Mouse (Mus musculus): ENCODE data around the gene Rnf169. TPM values are rescaled to one million over a fixed set of nuclear protein-coding genes. Genes with fewer than 3 reads are reported as not detected.
A peak's percentile ranks its signal among the peaks of the same experiment; 100 is the strongest.

The Rnf169 gene
- polyA plus RNA-seq, 2 experiments, result 1.6 to 2.2 TPM

- H3K36me3 ChIP-seq (replicated peaks; ENCODE audit: control insufficient read depth, insufficient read depth, low read depth), result no peaks in the 10 kb centered on the region
- no peak overlapping the region for H3K4me3 ChIP-seq (ENCODE audit: insufficient read depth in 1 of 2, low read depth in 2 of 2, low read length in 2 of 2)
- DNase-seq (ENCODE audit: low read depth in 3 of 3, low spot score in 3 of 3), result no peak
- ATAC-seq (ENCODE audit: insufficient read depth), result no peak
- 76% methylated on average over 6 of the region's 6 CpGs for WGBS (ENCODE audit: insufficient replicate concordance)
- H3K9me3 ChIP-seq (ENCODE audit: control insufficient read depth, low read length), result no peaks in the 10 kb centered on the region
- H3K27ac ChIP-seq, result no peak overlapping the region
- H3K4me1 ChIP-seq (replicated peaks; ENCODE audit: control insufficient read depth in 2 of 2, insufficient read depth in 2 of 2, low read length in 1 of 2), result 0 out of 4 replicates have a peak, but pooled peaks cover 0 to 2% of the 10 kb centered on the region in 2 experiments
- H3K9ac ChIP-seq (replicated peaks), result no peak overlapping the region
- TF ChIP-seq EP300 (IDR thresholded peaks at IDR 0.05; ENCODE audit: low read depth) (no peak), CTCF (IDR thresholded peaks at IDR 0.05; ENCODE audit: low read depth) (no peak)
- peaks cover 27% of the 10 kb centered on the region for H3K27me3 ChIP-seq (ENCODE audit: control insufficient read depth, insufficient read depth, low read length)
- no peak overlapping the region for H3K4me2 ChIP-seq (ENCODE audit: low read depth)
Measured at GRCm38 (mm10) chr7:99919971-99920370, 60.3 kb downstream of the Rnf169 start.

GRCm38 (mm10) chr7:99919164-99919563 lies 61.1 kb downstream of the Rnf169 start:
- Histone ChIP-seq H3K4me3 (ENCODE audit: insufficient read depth in 1 of 2, low read depth in 2 of 2, low read length in 2 of 2) (no peak overlapping the region), H3K36me3 (replicated peaks; ENCODE audit: control insufficient read depth, insufficient read depth, low read depth) (no peaks in the 10 kb centered on the region), H3K4me1 (replicated peaks; ENCODE audit: control insufficient read depth in 2 of 2, insufficient read depth in 2 of 2, low read length in 1 of 2) (0 out of 4 replicates have a peak, but pooled peaks cover 0 to 2% of the 10 kb centered on the region in 2 experiments), H3K4me2 (ENCODE audit: low read depth) (no peak overlapping the region), H3K9me3 (ENCODE audit: control insufficient read depth, low read length) (no peaks in the 10 kb centered on the region), H3K27ac (no peak overlapping the region), H3K27me3 (ENCODE audit: control insufficient read depth, insufficient read depth, low read length) (peaks cover 27% of the 10 kb centered on the region), H3K9ac (replicated peaks) (no peak overlapping the region)
- DNase-seq (ENCODE audit: low read depth in 3 of 3, low spot score in 3 of 3) (no peak), ATAC-seq (ENCODE audit: insufficient read depth) (no peak)
- WGBS (ENCODE audit: insufficient replicate concordance), result 66% methylated on average over 2 of the region's 2 CpGs
- no peak for TF ChIP-seq EP300 (IDR thresholded peaks at IDR 0.05; ENCODE audit: low read depth)

- no peak for ATAC-seq (ENCODE audit: insufficient read depth)
- H3K9ac ChIP-seq (replicated peaks), result no peak overlapping the region
- H3K27ac ChIP-seq, result no peak overlapping the region
- H3K4me2 ChIP-seq (ENCODE audit: low read depth), result peak overlapping the region; percentile 49
- H3K36me3 ChIP-seq (replicated peaks; ENCODE audit: control insufficient read depth, insufficient read depth, low read depth), result no peaks in the 10 kb centered on the region
- peak overlapping the region in 1 of 2 experiments; percentile 21; a peak in 2 of 4 replicates for H3K4me3 ChIP-seq (ENCODE audit: insufficient read depth in 1 of 2, low read depth in 2 of 2, low read length in 2 of 2)
- H3K4me1 ChIP-seq (replicated peaks; ENCODE audit: control insufficient read depth in 2 of 2, insufficient read depth in 2 of 2, low read length in 1 of 2), result 0 out of 4 replicates have a peak, but pooled peaks cover 0 to 2% of the 10 kb centered on the region in 2 experiments
- DNase-seq (ENCODE audit: low read depth in 3 of 3, low spot score in 3 of 3), result no peak
- H3K27me3 ChIP-seq (ENCODE audit: control insufficient read depth, insufficient read depth, low read length), result peaks cover 27% of the 10 kb centered on the region
- TF ChIP-seq CTCF (IDR thresholded peaks at IDR 0.05; ENCODE audit: low read depth), result no peak
- no peak for TF ChIP-seq EP300 (IDR thresholded peaks at IDR 0.05; ENCODE audit: low read depth)
- 3% methylated on average over 36 of the region's 36 CpGs for WGBS (ENCODE audit: insufficient replicate concordance)
- H3K9me3 ChIP-seq (ENCODE audit: control insufficient read depth, low read length), result no peaks in the 10 kb centered on the region
Measured at GRCm38 (mm10) chr7:99917320-99917844, 62.9 kb downstream of the Rnf169 start.

GRCm38 (mm10) chr7:99916741-99917319 lies 63.4 kb downstream of the Rnf169 start:
- no peak for DNase-seq (ENCODE audit: low read depth in 3 of 3, low spot score in 3 of 3)
- Histone ChIP-seq H3K27me3 (ENCODE audit: control insufficient read depth, insufficient read depth, low read length) (peaks cover 27% of the 10 kb centered on the region), H3K4me1 (replicated peaks; ENCODE audit: control insufficient read depth in 2 of 2, insufficient read depth in 2 of 2, low read length in 1 of 2) (0 out of 4 replicates have a peak, but pooled peaks cover 0 to 2% of the 10 kb centered on the region in 2 experiments), H3K4me2 (ENCODE audit: low read depth) (peak overlapping the region; percentile 49), H3K27ac (no peak overlapping the region), H3K9me3 (ENCODE audit: control insufficient read depth, low read length) (no peaks in the 10 kb centered on the region), H3K4me3 (ENCODE audit: insufficient read depth in 1 of 2, low read depth in 2 of 2, low read length in 2 of 2) (peak overlapping the region; percentile 12 to 21; a peak in 2 of 4 replicates), H3K9ac (replicated peaks) (no peak overlapping the region), H3K36me3 (replicated peaks; ENCODE audit: control insufficient read depth, insufficient read depth, low read depth) (no peaks in the 10 kb centered on the region)
- no peak for ATAC-seq (ENCODE audit: insufficient read depth)
- 9% methylated on average over 22 of the region's 22 CpGs for WGBS (ENCODE audit: insufficient replicate concordance)
- TF ChIP-seq EP300 (IDR thresholded peaks at IDR 0.05; ENCODE audit: low read depth), result no peak
- peak; percentile 76 for TF ChIP-seq CTCF (IDR thresholded peaks at IDR 0.05; ENCODE audit: low read depth)

- peaks cover 27% of the 10 kb centered on the region for H3K27me3 ChIP-seq (ENCODE audit: control insufficient read depth, insufficient read depth, low read length)
- H3K9me3 ChIP-seq (ENCODE audit: control insufficient read depth, low read length), result no peaks in the 10 kb centered on the region
- TF ChIP-seq EP300 (IDR thresholded peaks at IDR 0.05; ENCODE audit: low read depth) (no peak), CTCF (IDR thresholded peaks at IDR 0.05; ENCODE audit: low read depth) (no peak)
- H3K27ac ChIP-seq, result no peak overlapping the region
- DNase-seq (ENCODE audit: low read depth in 3 of 3, low spot score in 3 of 3) (no peak), ATAC-seq (ENCODE audit: insufficient read depth) (no peak)
- H3K36me3 ChIP-seq (replicated peaks; ENCODE audit: control insufficient read depth, insufficient read depth, low read depth), result no peaks in the 10 kb centered on the region
- H3K4me2 ChIP-seq (ENCODE audit: low read depth), result no peak overlapping the region
- no peak overlapping the region for H3K4me3 ChIP-seq (ENCODE audit: insufficient read depth in 1 of 2, low read depth in 2 of 2, low read length in 2 of 2)
- WGBS (ENCODE audit: insufficient replicate concordance), result 37% methylated on average over 2 of the region's 2 CpGs
- H3K4me1 ChIP-seq (replicated peaks; ENCODE audit: control insufficient read depth in 2 of 2, insufficient read depth in 2 of 2, low read length in 1 of 2), result no peaks in the 10 kb centered on the region
- no peak overlapping the region for H3K9ac ChIP-seq (replicated peaks)
Measured at GRCm38 (mm10) chr7:99915511-99915910, 64.7 kb downstream of the Rnf169 start.
